Mouse (Mus musculus) megakaryocyte-erythroid progenitor cell, adult 5-6 weeks (primary cell): Measurements from ENCODE around the gene Serpinb9. TPM values are rescaled to one million over a fixed set of nuclear protein-coding genes. Genes with fewer than 3 reads are reported as not detected.
"Not testable (repeated sequence)": the region's sequence is repeated elsewhere in the genome, so short reads cannot be mapped to it uniquely, and the experiment has no call there.

Experiments used
- ATAC-seq: replicated peaks from 2 replicates; pipeline ENCODE4 v1.8.0; 2016; ENCODE audit warnings: mild to moderate bottlenecking, inconsistent platforms; ENCODE audit not compliant: severe bottlenecking, poor library complexity, low FRiP score, low TSS enrichment
- total RNA-seq, 2 experiments: library from RNA; stranded (forward) in 1 of 2; stranded (reverse) in 1 of 2; fragments of 200-1000, 215-1000 nt in 1 of 2; fragments of >200 nt in 1 of 2; fragmentation: Nextera tagmentation in 1 of 2; gene quantifications; 2 replicates each; pipeline ENCODE4 v1.2.3; 2014 to 2017

The Serpinb9 gene
- total RNA-seq (2014; fragmentation: Nextera tagmentation) (6.1 and 7.9 TPM in 2 replicates), total RNA-seq (2017) (5.8 and 12.1 TPM in 2 replicates)

GRCm38 (mm10) chr13:33002950-33003349 is at the start of gene Serpinb9:
Gene Serpinb9, plus strand, starts transcription at chr13:33003250.
- no peak for ATAC-seq

GRCm38 (mm10) chr13:32956537-32956936 is 46.5 kb upstream of the Serpinb9 start:
- ATAC-seq, result no peak

GRCm38 (mm10) chr13:32957917-32958316 is 45.1 kb upstream of the Serpinb9 start:
- no peak for ATAC-seq

- ATAC-seq, result not testable (repeated sequence)
Measured at GRCm38 (mm10) chr13:32958521-32958920, 44.5 kb upstream of the Serpinb9 start.

GRCm38 (mm10) chr13:32963990-32964753 is 38.9 kb upstream of the Serpinb9 start:
- no peak for ATAC-seq

GRCm38 (mm10) chr13:32964989-32965811 is 37.9 kb upstream of the Serpinb9 start, which contains the start of gene Serpinb6b:
Gene Serpinb6b, plus strand, starts transcription at chr13:32965209.
- peak; percentile 29 for ATAC-seq

GRCm38 (mm10) chr13:32966116-32966515 is 36.9 kb upstream of the Serpinb9 start:
- no peak for ATAC-seq

GRCm38 (mm10) chr13:32967233-32967632 is 35.8 kb upstream of the Serpinb9 start:
- no peak for ATAC-seq

GRCm38 (mm10) chr13:32968353-32968984 is 34.6 kb upstream of the Serpinb9 start:
- peak; percentile 86 for ATAC-seq

GRCm38 (mm10) chr13:32968996-32969640 is 33.9 kb upstream of the Serpinb9 start:
- peak; percentile 21; the same call in 1 of the 2 replicates for ATAC-seq

GRCm38 (mm10) chr13:32969641-32970040 is 33.4 kb upstream of the Serpinb9 start:
- no peak for ATAC-seq

GRCm38 (mm10) chr13:32970776-32971175 is 32.3 kb upstream of the Serpinb9 start:
- no peak for ATAC-seq

- no peak for ATAC-seq
Measured at GRCm38 (mm10) chr13:32974268-32974667, 28.8 kb upstream of the Serpinb9 start.

- no peak for ATAC-seq
Measured at GRCm38 (mm10) chr13:32974889-32975460, 28.1 kb upstream of the Serpinb9 start.

- no peak for ATAC-seq
Measured at GRCm38 (mm10) chr13:32975710-32976109, 27.3 kb upstream of the Serpinb9 start.

GRCm38 (mm10) chr13:32982556-32983042 is 20.5 kb upstream of the Serpinb9 start:
- ATAC-seq, result no peak

- ATAC-seq, result peak; percentile 61; the same call in 1 of the 2 replicates
Measured at GRCm38 (mm10) chr13:32986256-32986655, 16.8 kb upstream of the Serpinb9 start.

GRCm38 (mm10) chr13:32993152-32993893 is 9.7 kb upstream of the Serpinb9 start:
- ATAC-seq, result peak; percentile 99
